Mouse (Mus musculus): ENCODE data around the gene Rpsa. TPM values are rescaled to one million over a fixed set of nuclear protein-coding genes. Genes with fewer than 3 reads are reported as not detected.

The Rpsa gene
- polyA plus RNA-seq, 1 experiment from 2014 or later: 1,464 TPM

- Histone ChIP-seq H3K27me3 (no peaks in the 10 kb centered on the region), H3K36me3 (peaks cover 33% of the 10 kb centered on the region), H3K9me3 (replicated peaks) (no peaks in the 10 kb centered on the region), H3K27ac (no peak overlapping the region), H3K4me2 (no peak overlapping the region), H3K4me3 (replicated peaks) (no peak overlapping the region), H3K4me1 (peaks cover 8% of the 10 kb centered on the region), H3K9ac (no peak overlapping the region)
- ATAC-seq (replicated peaks; ENCODE audit: low FRiP score): no peak
- 91% methylated on average over 2 of the region's 2 CpGs for WGBS
Measured at GRCm38 (mm10) chr9:120114789-120115151, 12.7 kb upstream of the Rpsa start.

- 84% methylated on average over 5 of the region's 5 CpGs for WGBS
Measured at GRCm38 (mm10) chr9:120115580-120115979, 11.9 kb upstream of the Rpsa start.

GRCm38 (mm10) chr9:120116184-120116624, 11.3 kb upstream of the Rpsa start:
- Histone ChIP-seq H3K4me1 (peaks cover 4% of the 10 kb centered on the region), H3K4me3 (replicated peaks) (no peak overlapping the region), H3K9ac (no peak overlapping the region), H3K36me3 (peaks cover 47% of the 10 kb centered on the region), H3K27me3 (no peaks in the 10 kb centered on the region), H3K4me2 (no peak overlapping the region), H3K9me3 (replicated peaks) (no peaks in the 10 kb centered on the region), H3K27ac (no peak overlapping the region)
- ATAC-seq (replicated peaks; ENCODE audit: low FRiP score): no peak
- WGBS: 90% methylated on average over 8 of the region's 8 CpGs

More at GRCm38 (mm10) chr9:120115580-120115979, 11.9 kb upstream of the Rpsa start:
- Histone ChIP-seq H3K4me1 (peaks cover 8% of the 10 kb centered on the region), H3K36me3 (peaks cover 41% of the 10 kb centered on the region), H3K27me3 (no peaks in the 10 kb centered on the region), H3K9ac (no peak overlapping the region), H3K4me3 (replicated peaks) (no peak overlapping the region), H3K4me2 (no peak overlapping the region), H3K9me3 (replicated peaks) (no peaks in the 10 kb centered on the region), H3K27ac (no peak overlapping the region)
- peak; percentile 75 for ATAC-seq (replicated peaks; ENCODE audit: low FRiP score)

- no peaks in the 10 kb centered on the region for H3K27me3 ChIP-seq
- no peaks in the 10 kb centered on the region for H3K9me3 ChIP-seq (replicated peaks)
- peaks cover 61% of the 10 kb centered on the region for H3K36me3 ChIP-seq
- no peak overlapping the region for H3K27ac ChIP-seq
- H3K4me2 ChIP-seq: no peak overlapping the region
- no peak overlapping the region for H3K9ac ChIP-seq
- no peak for ATAC-seq (replicated peaks; ENCODE audit: low FRiP score)
- H3K4me3 ChIP-seq (replicated peaks): no peak overlapping the region
- WGBS: 88% methylated on average over 4 of the region's 4 CpGs
- H3K4me1 ChIP-seq: no peaks in the 10 kb centered on the region
Measured at GRCm38 (mm10) chr9:120118212-120118611, 9.3 kb upstream of the Rpsa start.

- H3K9me3 ChIP-seq (replicated peaks): no peaks in the 10 kb centered on the region
Measured at GRCm38 (mm10) chr9:120120503-120120902, 7.0 kb upstream of the Rpsa start.

GRCm38 (mm10) chr9:120126868-120127267, 621 bp upstream of the Rpsa start:
- 53% methylated on average over 11 of the region's 11 CpGs for WGBS

More at GRCm38 (mm10) chr9:120120503-120120902, 7.0 kb upstream of the Rpsa start:
- Histone ChIP-seq H3K27me3 (no peaks in the 10 kb centered on the region), H3K4me3 (replicated peaks) (no peak overlapping the region), H3K9ac (no peak overlapping the region), H3K27ac (no peak overlapping the region), H3K4me1 (no peaks in the 10 kb centered on the region), H3K36me3 (peaks cover 75% of the 10 kb centered on the region), H3K4me2 (no peak overlapping the region)
- ATAC-seq (replicated peaks; ENCODE audit: low FRiP score): no peak
- WGBS: 93% methylated on average over 7 of the region's 7 CpGs

GRCm38 (mm10) chr9:120129276-120129675, 1.8 kb downstream of the Rpsa start:
- peak overlapping the region; percentile 95; the same call in 1 of the 2 replicates for H3K27ac ChIP-seq
- WGBS: 66% methylated on average over 10 of the region's 10 CpGs
- H3K4me1 ChIP-seq: peaks cover 19% of the 10 kb centered on the region
- peak overlapping the region; percentile 100 for H3K4me3 ChIP-seq (replicated peaks)
- no peaks in the 10 kb centered on the region for H3K9me3 ChIP-seq (replicated peaks)
- H3K4me2 ChIP-seq: peak overlapping the region; percentile 61
- H3K27me3 ChIP-seq: no peaks in the 10 kb centered on the region
- peak overlapping the region; percentile 100 for H3K9ac ChIP-seq
- peaks cover 51% of the 10 kb centered on the region for H3K36me3 ChIP-seq
- ATAC-seq (replicated peaks; ENCODE audit: low FRiP score): no peak

More at GRCm38 (mm10) chr9:120126868-120127267, 621 bp upstream of the Rpsa start:
- no peaks in the 10 kb centered on the region for H3K27me3 ChIP-seq
- peak overlapping the region; percentile 61 for H3K4me2 ChIP-seq
- ATAC-seq (replicated peaks; ENCODE audit: low FRiP score): 0 out of 2 replicates have a peak, but pooled peaks have one; percentile 1
- H3K27ac ChIP-seq: peak overlapping the region; percentile 95
- H3K36me3 ChIP-seq: peaks cover 57% of the 10 kb centered on the region
- peak overlapping the region; percentile 100 for H3K4me3 ChIP-seq (replicated peaks)
- H3K9ac ChIP-seq: peak overlapping the region; percentile 34; the same call in 1 of the 2 replicates
- H3K4me1 ChIP-seq: peaks cover 19% of the 10 kb centered on the region
- H3K9me3 ChIP-seq (replicated peaks): no peaks in the 10 kb centered on the region

- 91% methylated on average over 3 of the region's 3 CpGs for WGBS
Measured at GRCm38 (mm10) chr9:120131784-120132288, 4.3 kb downstream of the Rpsa start.

GRCm38 (mm10) chr9:120132980-120133754, 5.7 kb downstream of the Rpsa start:
- ATAC-seq (replicated peaks; ENCODE audit: low FRiP score): 0 out of 2 replicates have a peak, but pooled peaks have one; percentile 13
- no peak overlapping the region for H3K4me3 ChIP-seq (replicated peaks)
- H3K27me3 ChIP-seq: no peaks in the 10 kb centered on the region
- 44% methylated on average over 8 of the region's 8 CpGs for WGBS
- peaks cover 16% of the 10 kb centered on the region for H3K4me1 ChIP-seq
- peaks cover 49% of the 10 kb centered on the region for H3K36me3 ChIP-seq
- H3K9me3 ChIP-seq (replicated peaks): no peaks in the 10 kb centered on the region
- H3K4me2 ChIP-seq: no peak overlapping the region
- peak overlapping the region; percentile 10 for H3K27ac ChIP-seq
- H3K9ac ChIP-seq: no peak overlapping the region

More at GRCm38 (mm10) chr9:120131784-120132288, 4.3 kb downstream of the Rpsa start:
- peaks cover 17% of the 10 kb centered on the region for H3K4me1 ChIP-seq
- no peak overlapping the region for H3K4me3 ChIP-seq (replicated peaks)
- no peaks in the 10 kb centered on the region for H3K9me3 ChIP-seq (replicated peaks)
- H3K27ac ChIP-seq: no peak overlapping the region
- no peak overlapping the region for H3K4me2 ChIP-seq
- peaks cover 49% of the 10 kb centered on the region for H3K36me3 ChIP-seq
- no peak overlapping the region for H3K9ac ChIP-seq
- no peaks in the 10 kb centered on the region for H3K27me3 ChIP-seq
- ATAC-seq (replicated peaks; ENCODE audit: low FRiP score): no peak

- H3K27me3 ChIP-seq: no peaks in the 10 kb centered on the region
- WGBS: 38% methylated on average over 6 of the region's 6 CpGs
- no peak for ATAC-seq (replicated peaks; ENCODE audit: low FRiP score)
- H3K4me2 ChIP-seq: no peak overlapping the region
- no peak overlapping the region for H3K9ac ChIP-seq
- no peak overlapping the region for H3K4me3 ChIP-seq (replicated peaks)
- no peaks in the 10 kb centered on the region for H3K9me3 ChIP-seq (replicated peaks)
- peaks cover 44% of the 10 kb centered on the region for H3K36me3 ChIP-seq
- H3K27ac ChIP-seq: peak overlapping the region; percentile 10
- peaks cover 10% of the 10 kb centered on the region for H3K4me1 ChIP-seq
Measured at GRCm38 (mm10) chr9:120133755-120134475, 6.4 kb downstream of the Rpsa start.

- ATAC-seq (replicated peaks; ENCODE audit: low FRiP score): no peak
- 81% methylated on average over 13 of the region's 13 CpGs for WGBS
- Histone ChIP-seq H3K4me2 (no peak overlapping the region), H3K27me3 (no peaks in the 10 kb centered on the region), H3K36me3 (peaks cover 36% of the 10 kb centered on the region), H3K4me3 (replicated peaks) (no peak overlapping the region), H3K27ac (no peak overlapping the region), H3K9ac (no peak overlapping the region), H3K9me3 (replicated peaks) (no peaks in the 10 kb centered on the region), H3K4me1 (peaks cover 3% of the 10 kb centered on the region)
Measured at GRCm38 (mm10) chr9:120134529-120135160, 7.2 kb downstream of the Rpsa start.

All from kidney, embryonic 15.5 days (tissue).